Mouse (Mus musculus) ES-Bruce4 (cell line): ENCODE measurements around the gene Plcd3.

Experiments used
- CTCF ChIP-seq: IDR thresholded peaks from one replicate; pipeline ENCODE4 v1.8.1; 2011; ENCODE audit warnings: low read depth, low read length
- POLR2A ChIP-seq: IDR thresholded peaks from one replicate; pipeline ENCODE4 v1.8.1; 2011; ENCODE audit warnings: low read length; ENCODE audit not compliant: insufficient read depth

- TF ChIP-seq POLR2A (no peak), CTCF (no peak)
Observed at GRCm38 (mm10) chr11:103035007-103035406, 66.5 kb downstream of the Plcd3 start.
